Mouse (Mus musculus) liver, embryonic 13.5 days (tissue): ENCODE data around the gene Pdlim7. TPM values are rescaled to one million over a fixed set of nuclear protein-coding genes. Genes with fewer than 3 reads are reported as not detected.

Experiments
- ATAC-seq: fragments of 200-750 bp; cut with Nextera tagmentation; 2 replicates; pipeline ENCODE4 v1.8.0; 2017; ENCODE audit warnings: low read depth, mild to moderate bottlenecking, moderate number of reproducible peaks, moderate library complexity
- DNase-seq: peaks from one replicate; pipeline ENCODE4 v3.0.0; 2022
- H3K27ac ChIP-seq: fragments of 300-500 bp; sonication (generic); 2 replicates; pipeline ENCODE4 v1.5.1; 2015; ENCODE audit warnings: moderate library complexity, mild to moderate bottlenecking, inconsistent platforms
- H3K27me3 ChIP-seq: fragments of 300-500 bp; sonication (generic); 2 replicates; pipeline ENCODE4 v1.6.1; 2015; ENCODE audit warnings: mild to moderate bottlenecking, inconsistent platforms
- H3K36me3 ChIP-seq: fragments of 300-500 bp; sonication (generic); 2 replicates; pipeline ENCODE4 v1.6.1; 2015; ENCODE audit warnings: mild to moderate bottlenecking, inconsistent platforms
- H3K4me1 ChIP-seq: fragments of 300-500 bp; sonication (generic); replicated peaks from 2 replicates; pipeline ENCODE4 v1.6.1; 2015; ENCODE audit warnings: inconsistent platforms
- H3K4me2 ChIP-seq: fragments of 300-500 bp; sonication (generic); 2 replicates; pipeline ENCODE4 v1.6.1; 2015; ENCODE audit warnings: inconsistent platforms, mild to moderate bottlenecking, moderate library complexity
- H3K4me3 ChIP-seq: fragments of 300-500 bp; sonication (generic); replicated peaks from 2 replicates; pipeline ENCODE4 v1.5.1; 2015; ENCODE audit warnings: mild to moderate bottlenecking, inconsistent platforms
- H3K9ac ChIP-seq: fragments of 300-500 bp; sonication (generic); 2 replicates; pipeline ENCODE4 v1.6.1; 2015; ENCODE audit warnings: mild to moderate bottlenecking, inconsistent platforms
- H3K9me3 ChIP-seq: fragments of 300-500 bp; sonication (generic); replicated peaks from 2 replicates; pipeline ENCODE4 v1.6.1; 2016; ENCODE audit warnings: inconsistent platforms
- WGBS: fragments of 180-500 bp; shearing (Covaris S2); methylation state at CpG from one replicate; pipeline ENCODE4 v1.1.7; 2015; ENCODE audit not compliant: insufficient replicate concordance; 5-methylcytosine and 5-hydroxymethylcytosine counted together
- polyA plus RNA-seq: library from polyadenylated mRNA; unstranded; fragments of >200 nt; fragmentation: Nextera tagmentation; extraction: Ambion mirVana; gene quantifications from 2 replicates; pipeline ENCODE4 v1.2.1, GENCODE M21; 2015

Pdlim7 gene
- polyA plus RNA-seq, 1 experiment from 2014 or later = 28.8 TPM

DNA sequence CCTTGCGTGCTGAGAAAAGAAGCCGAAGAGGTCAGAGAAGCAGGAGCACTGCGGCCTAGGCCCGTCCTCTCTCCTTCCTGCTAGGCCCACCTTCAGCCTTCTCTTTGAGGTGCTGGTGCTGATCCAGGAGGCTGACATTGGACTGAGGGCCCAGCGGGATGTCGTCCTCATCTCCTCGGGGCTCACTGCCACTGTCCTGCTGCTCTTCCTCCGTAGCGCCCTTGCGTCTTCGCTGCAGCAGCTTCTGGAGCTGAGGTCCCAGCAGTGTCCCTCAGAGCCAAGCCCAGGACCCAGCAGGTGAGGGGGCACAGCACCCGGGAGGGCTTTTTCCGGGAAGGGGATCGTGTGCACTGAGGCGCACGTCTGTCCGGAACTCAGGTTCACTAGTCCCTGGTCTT is 22.3 kb upstream of the Pdlim7 start:
- H3K9me3 ChIP-seq = no peaks in the 10 kb centered on the region
- no peaks in the 10 kb centered on the region for H3K27me3 ChIP-seq
- 15% methylated on average over 17 of the region's 17 CpGs for WGBS
- DNase-seq (no peak), ATAC-seq (peak; percentile 3)
- H3K36me3 ChIP-seq = peaks cover 66% of the 10 kb centered on the region
- H3K4me2 ChIP-seq = peak overlapping the region; percentile 97
- H3K9ac ChIP-seq = peak overlapping the region; percentile 83
- peak overlapping the region; percentile 91 for H3K4me3 ChIP-seq
- H3K4me1 ChIP-seq = peaks cover 33% of the 10 kb centered on the region
- peak overlapping the region; percentile 68; the same call in 1 of the 2 replicates for H3K27ac ChIP-seq

DNA sequence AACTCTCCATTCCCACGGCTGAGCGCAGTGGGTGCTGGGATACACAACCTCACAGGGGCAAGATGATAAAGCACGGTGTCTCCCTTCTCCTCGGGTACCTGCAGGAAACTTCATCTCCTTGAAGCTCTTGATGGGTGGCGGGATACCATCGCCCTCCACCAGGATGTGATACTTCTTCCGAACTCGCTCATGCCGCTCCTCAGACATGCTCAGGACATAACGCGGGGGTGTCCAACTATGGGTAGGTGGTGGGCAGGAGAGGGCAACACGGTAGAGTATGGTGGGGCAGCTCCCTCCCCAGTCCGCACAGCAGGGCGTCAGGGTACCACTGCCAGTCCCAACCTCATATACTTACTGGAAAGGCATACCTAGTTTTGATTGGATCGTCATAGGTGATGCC is 21.7 kb upstream of the Pdlim7 start:
- ATAC-seq (no peak), DNase-seq (no peak)
- Histone ChIP-seq H3K9ac (peak overlapping the region; percentile 83), H3K4me1 (peaks cover 31% of the 10 kb centered on the region), H3K27me3 (no peaks in the 10 kb centered on the region), H3K36me3 (peaks cover 65% of the 10 kb centered on the region), H3K9me3 (no peaks in the 10 kb centered on the region), H3K27ac (no peak overlapping the region), H3K4me2 (peak overlapping the region; percentile 97), H3K4me3 (peak overlapping the region; percentile 91)
- WGBS = 87% methylated on average over 15 of the region's 15 CpGs

DNA sequence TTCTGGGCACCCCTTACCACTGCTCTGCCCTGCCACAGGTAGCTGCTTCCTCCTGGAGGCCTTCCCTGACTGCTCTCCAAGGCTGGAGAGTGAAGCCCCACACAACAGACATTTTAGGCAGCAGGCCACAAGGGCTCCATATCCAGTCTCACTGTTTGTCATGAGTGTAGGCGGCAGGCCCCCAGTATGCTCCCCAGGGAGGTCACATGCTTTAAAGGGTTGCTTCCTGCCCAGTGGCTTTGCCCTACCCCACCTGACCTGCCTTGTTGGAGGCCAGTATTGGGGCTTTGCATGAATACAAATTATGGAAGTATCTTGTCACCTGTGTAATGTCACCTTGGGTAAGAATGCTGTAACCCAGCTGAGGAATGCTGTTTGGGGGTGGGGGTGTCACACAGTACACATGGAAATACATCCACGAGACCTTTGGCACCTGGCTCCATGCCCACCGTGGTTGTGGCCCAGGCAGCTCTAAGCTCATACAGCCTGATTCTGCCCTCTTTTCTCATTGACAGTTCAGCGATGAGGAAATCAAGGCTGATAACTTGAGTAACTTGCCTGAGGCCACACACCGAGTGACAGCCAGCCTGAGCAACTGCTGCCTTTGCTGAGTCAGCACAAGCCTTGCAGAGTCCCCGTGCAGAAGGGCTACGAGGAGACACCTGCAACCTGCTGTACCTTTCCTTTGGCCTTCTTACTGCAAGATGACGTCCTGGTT is 15.9 kb upstream of the Pdlim7 start, which contains the start of gene Dok3:
Gene Dok3, minus strand, starts transcription at position 99 of the 718 bp plus-strand sequence.
- DNase-seq = no peak

DNA sequence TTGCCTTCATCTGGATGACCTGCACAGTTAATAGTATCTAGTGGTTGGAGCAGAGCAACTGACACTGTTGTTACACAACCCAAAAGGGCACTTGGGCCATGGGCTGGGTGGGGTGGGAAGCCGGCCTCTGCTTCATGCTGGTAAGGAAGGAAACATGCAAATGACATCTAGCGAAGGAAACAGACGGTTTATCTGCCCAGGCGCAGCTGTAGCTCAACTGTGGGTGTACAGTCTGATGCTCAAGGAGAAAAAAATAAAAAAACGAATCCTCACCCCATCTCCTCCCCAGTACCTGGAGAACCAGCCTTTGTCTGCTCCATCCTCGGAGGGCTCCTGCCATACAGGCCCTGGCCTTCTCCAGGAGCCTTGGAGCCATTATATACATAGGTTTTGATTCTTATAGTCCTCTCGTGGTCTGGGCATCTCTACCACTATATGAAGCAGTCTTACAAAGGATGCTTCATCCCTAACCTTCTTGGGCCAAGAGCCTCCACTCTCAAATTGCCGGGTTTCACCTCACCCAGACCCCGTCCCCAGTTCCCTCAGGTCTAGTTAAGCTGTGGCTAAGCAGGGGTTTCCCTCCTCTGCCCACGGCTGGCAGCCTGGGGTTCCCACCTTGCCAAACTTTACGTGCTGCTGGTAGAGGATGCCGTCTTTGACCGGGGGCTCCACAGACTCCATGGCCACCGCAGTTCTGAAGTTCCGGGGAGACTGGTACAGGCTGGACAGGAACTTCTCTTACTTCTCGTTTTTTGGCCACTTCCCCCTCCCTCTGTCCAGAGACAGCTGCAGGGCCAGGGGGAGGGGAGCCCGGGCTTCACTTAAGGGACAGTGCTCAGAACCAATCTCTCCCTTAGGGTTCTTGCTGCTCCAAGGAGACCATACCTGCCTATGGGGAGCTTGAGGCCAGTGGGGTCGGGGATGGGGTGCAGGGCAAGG is 14.6 kb upstream of the Pdlim7 start:
- Histone ChIP-seq H3K4me1 (peaks cover 56% of the 10 kb centered on the region), H3K4me3 (peak overlapping the region; percentile 7; the same call in 1 of the 2 replicates), H3K9me3 (no peaks in the 10 kb centered on the region), H3K27me3 (no peaks in the 10 kb centered on the region), H3K27ac (peak overlapping the region; percentile 73), H3K9ac (peak overlapping the region; percentile 22; the same call in 1 of the 2 replicates), H3K36me3 (peaks cover 40% of the 10 kb centered on the region), H3K4me2 (peak overlapping the region; percentile 31)
- ATAC-seq = peak; percentile 66
- WGBS = 21% methylated on average over 18 of the region's 18 CpGs
- no peak for DNase-seq

More for the DNA sequence above, 15.9 kb upstream of the Pdlim7 start, which contains the start of gene Dok3:
- no peaks in the 10 kb centered on the region for H3K27me3 ChIP-seq
- 49% methylated on average over 8 of the region's 8 CpGs for WGBS
- H3K4me1 ChIP-seq = peaks cover 46% of the 10 kb centered on the region
- peak within 1 kb of the TSS; percentile 7; the same call in 1 of the 2 replicates for H3K4me3 ChIP-seq
- peaks cover 51% of the 10 kb centered on the region for H3K36me3 ChIP-seq
- peak within 1 kb of the TSS; percentile 22; the same call in 1 of the 2 replicates for H3K9ac ChIP-seq
- no peak for ATAC-seq
- H3K4me2 ChIP-seq = peak within 1 kb of the TSS; percentile 31
- peak within 1 kb of the TSS; percentile 73 for H3K27ac ChIP-seq
- H3K9me3 ChIP-seq = no peaks in the 10 kb centered on the region

DNA sequence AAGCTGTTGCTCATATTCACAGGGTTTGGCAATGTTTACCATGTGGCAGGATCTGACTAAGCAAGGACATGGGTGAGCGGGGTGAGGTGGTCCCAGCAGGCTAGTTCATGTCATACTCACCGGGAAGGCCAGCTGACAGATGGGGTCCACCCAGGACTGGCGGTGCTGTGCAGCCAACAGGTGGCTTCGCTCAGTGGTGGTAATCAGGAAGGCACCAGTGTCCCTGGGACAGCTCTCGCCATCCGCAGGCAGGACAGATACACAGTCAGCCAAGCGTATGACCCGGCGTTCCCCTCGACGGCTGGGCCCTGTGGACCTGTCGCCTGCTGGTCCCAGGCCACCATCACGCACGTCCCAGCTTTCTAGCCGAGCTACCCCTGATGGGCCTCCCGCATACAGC is 13.7 kb upstream of the Pdlim7 start:
- WGBS = 68% methylated on average over 16 of the region's 16 CpGs
- peak overlapping the region; percentile 26; the same call in 1 of the 2 replicates for H3K9ac ChIP-seq
- ATAC-seq (no peak), DNase-seq (no peak)
- no peaks in the 10 kb centered on the region for H3K27me3 ChIP-seq
- peak overlapping the region; percentile 73 for H3K27ac ChIP-seq
- no peaks in the 10 kb centered on the region for H3K9me3 ChIP-seq
- no peak overlapping the region for H3K4me3 ChIP-seq
- H3K4me1 ChIP-seq = peaks cover 60% of the 10 kb centered on the region
- peaks cover 31% of the 10 kb centered on the region for H3K36me3 ChIP-seq
- H3K4me2 ChIP-seq = peak overlapping the region; percentile 17; the same call in 1 of the 2 replicates

DNA sequence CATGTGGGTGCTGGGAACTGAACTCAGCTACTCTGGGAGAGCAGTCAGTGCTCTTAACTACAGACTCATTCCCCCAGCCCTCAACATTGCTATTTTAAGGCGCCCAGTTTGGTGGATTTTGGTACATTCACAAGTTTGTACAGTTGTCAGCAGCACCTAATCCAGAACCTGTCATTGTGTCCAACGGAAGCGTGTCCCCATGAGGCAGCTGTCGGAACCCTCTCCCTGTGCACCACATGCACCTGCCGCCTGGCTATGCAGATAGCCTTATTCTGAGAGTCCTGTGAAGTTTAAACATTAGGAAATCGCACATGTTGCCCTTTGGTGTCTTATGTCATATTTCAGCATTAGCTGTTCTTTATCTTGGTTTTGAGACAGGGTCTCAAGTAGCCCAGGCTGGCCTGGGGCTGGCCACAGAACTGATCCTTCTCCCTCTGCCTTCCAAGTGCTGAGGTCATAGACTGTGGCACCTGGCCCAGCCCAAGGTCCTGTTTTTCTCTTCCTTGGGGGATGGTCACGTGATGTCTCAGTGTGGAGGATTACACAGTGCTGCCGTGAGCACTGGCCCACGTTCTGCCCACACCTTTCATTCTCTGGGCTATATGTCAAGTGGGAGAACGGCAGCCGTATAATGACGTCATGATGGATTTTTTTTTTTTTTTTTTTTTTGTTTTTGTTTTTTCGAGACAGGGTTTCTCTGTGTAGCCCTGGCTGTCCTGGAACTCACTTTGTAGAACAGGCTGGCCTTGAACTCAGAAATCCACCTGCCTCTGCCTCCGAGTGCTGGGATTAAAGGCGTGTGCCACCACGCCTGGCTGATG is 12.5 kb upstream of the Pdlim7 start:
- ATAC-seq (no peak), DNase-seq (no peak)
- Histone ChIP-seq H3K4me3 (no peak overlapping the region), H3K9ac (no peak overlapping the region), H3K4me1 (peaks cover 60% of the 10 kb centered on the region), H3K9me3 (no peaks in the 10 kb centered on the region), H3K27ac (no peak overlapping the region), H3K36me3 (peaks cover 19% of the 10 kb centered on the region), H3K27me3 (no peaks in the 10 kb centered on the region), H3K4me2 (no peak overlapping the region)
- 75% methylated on average over 16 of the region's 16 CpGs for WGBS

DNA sequence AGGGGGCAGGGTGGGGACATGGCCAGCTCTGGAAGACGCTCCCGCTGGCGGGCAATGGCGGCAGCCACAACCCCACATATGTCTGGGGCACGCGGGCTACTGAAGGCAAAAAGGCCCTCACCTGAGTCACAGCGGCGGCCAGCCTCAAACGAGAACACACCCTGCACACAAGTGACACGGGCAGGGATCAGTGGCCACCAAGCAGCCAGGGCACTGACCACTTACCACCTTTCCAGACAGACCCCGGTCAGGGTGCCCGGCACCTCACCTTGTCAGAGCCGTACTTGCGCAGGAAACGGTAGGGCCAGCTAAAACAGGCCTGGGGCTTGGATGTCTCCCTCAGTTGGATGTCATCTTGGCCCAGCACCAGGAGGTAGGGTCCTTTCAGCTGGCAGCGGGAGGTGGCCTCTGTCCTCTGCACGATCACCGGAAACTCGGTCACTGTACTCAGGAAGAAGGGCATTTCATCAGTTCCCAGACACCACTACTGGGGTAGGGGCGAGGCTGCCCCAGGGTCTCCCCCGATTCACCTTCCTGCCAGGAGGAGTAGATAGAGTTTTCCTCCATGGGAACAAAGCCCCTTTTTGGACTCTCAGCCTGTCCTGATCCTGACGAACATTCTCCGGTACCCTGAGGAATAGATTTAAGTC is 10.6 kb upstream of the Pdlim7 start:
- H3K9me3 ChIP-seq = no peaks in the 10 kb centered on the region
- 85% methylated on average over 23 of the region's 23 CpGs for WGBS
- peaks cover 2% of the 10 kb centered on the region; the same call in 1 of the 2 replicates for H3K36me3 ChIP-seq
- H3K27me3 ChIP-seq = 0 out of 2 replicates have a peak, but pooled peaks cover 3% of the 10 kb centered on the region
- H3K9ac ChIP-seq = no peak overlapping the region
- H3K4me2 ChIP-seq = no peak overlapping the region
- H3K4me3 ChIP-seq = no peak overlapping the region
- no peak for ATAC-seq
- no peak for DNase-seq
- H3K4me1 ChIP-seq = peaks cover 45% of the 10 kb centered on the region
- H3K27ac ChIP-seq = peak overlapping the region; percentile 47; the same call in 1 of the 2 replicates

DNA sequence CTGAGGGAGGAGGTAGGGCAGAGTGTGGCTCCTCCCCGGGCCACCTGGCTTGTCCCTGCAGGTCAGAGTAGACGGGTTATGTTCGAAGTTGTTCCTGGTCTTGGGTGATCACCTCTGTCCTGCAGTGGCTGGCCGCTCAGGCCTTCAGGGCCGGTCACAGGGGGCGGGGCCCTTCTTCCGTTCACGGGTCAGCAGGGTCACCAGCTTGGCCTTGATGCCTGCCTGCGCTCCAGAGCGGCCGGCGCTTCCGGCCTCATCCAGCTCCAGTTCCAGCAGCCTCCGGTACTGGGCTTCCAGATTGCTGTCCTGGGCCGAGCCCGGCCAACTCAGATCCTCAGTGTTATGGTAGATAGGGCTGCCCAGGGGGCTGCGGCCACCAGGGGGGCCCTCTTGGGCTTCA is 9.8 kb upstream of the Pdlim7 start:
- H3K27me3 ChIP-seq = 0 out of 2 replicates have a peak, but pooled peaks cover 3% of the 10 kb centered on the region
- peak; percentile 39; the same call in 1 of the 2 replicates for ATAC-seq
- no peaks in the 10 kb centered on the region for H3K9me3 ChIP-seq
- no peak overlapping the region for H3K4me2 ChIP-seq
- peak overlapping the region; percentile 47; the same call in 1 of the 2 replicates for H3K27ac ChIP-seq
- DNase-seq = no peak
- H3K9ac ChIP-seq = no peak overlapping the region
- WGBS = 73% methylated on average over 17 of the region's 17 CpGs
- peaks cover 37% of the 10 kb centered on the region for H3K4me1 ChIP-seq
- no peaks in the 10 kb centered on the region for H3K36me3 ChIP-seq
- no peak overlapping the region for H3K4me3 ChIP-seq

DNA sequence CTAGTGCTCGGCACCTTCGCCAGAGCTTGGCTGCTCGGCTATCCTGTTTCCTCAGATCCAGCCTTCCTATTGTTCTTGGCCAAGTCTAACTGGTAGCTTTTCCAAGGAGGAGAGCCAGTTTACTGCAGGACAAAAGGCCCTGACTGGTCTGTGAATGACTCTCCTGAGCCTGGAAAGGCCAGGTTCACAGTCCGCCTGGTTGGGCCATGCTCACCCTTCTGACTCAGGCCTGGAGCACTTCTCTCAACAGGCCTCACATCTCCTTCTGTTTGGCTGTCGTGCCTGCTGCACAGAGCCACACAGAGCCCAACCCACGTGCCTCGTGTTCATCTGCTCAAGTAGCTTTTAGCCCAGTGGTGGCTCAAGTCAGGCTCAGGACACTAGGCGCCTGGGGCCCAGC is 9.3 kb upstream of the Pdlim7 start:
- no peak for DNase-seq
- no peak overlapping the region for H3K9ac ChIP-seq
- H3K27me3 ChIP-seq = 0 out of 2 replicates have a peak, but pooled peaks cover 3% of the 10 kb centered on the region
- no peak overlapping the region for H3K4me2 ChIP-seq
- peaks cover 31% of the 10 kb centered on the region for H3K4me1 ChIP-seq
- H3K36me3 ChIP-seq = no peaks in the 10 kb centered on the region
- H3K4me3 ChIP-seq = no peak overlapping the region
- no peaks in the 10 kb centered on the region for H3K9me3 ChIP-seq
- ATAC-seq = no peak
- 60% methylated on average over 8 of the region's 8 CpGs for WGBS
- peak overlapping the region; percentile 47; the same call in 1 of the 2 replicates for H3K27ac ChIP-seq

DNA sequence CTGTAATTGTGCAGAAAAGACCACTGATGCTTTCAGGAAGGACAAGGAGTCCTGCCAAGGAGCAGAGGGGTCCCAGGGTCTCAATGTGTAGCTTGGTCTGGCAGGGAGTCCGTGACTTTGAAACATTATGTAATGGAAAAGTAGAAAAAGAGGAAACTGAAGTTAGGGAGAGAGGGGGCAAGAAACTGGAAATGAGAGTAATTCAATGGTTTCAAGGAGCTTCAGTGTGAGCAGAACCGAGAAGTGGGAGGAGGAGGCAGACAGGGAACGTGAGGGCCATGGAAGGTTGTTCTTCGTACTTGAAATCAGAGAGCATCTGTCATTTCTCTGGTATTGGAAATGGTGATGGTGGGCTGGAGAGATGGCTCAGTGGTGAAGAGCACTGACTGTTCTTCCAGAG is 6.1 kb upstream of the Pdlim7 start:
- H3K4me3 ChIP-seq = no peak overlapping the region
- H3K27ac ChIP-seq = no peak overlapping the region
- H3K4me2 ChIP-seq = no peak overlapping the region
- DNase-seq (no peak), ATAC-seq (no peak)
- H3K9me3 ChIP-seq = no peaks in the 10 kb centered on the region
- WGBS = 50% methylated on average over 4 of the region's 4 CpGs
- peaks cover 12% of the 10 kb centered on the region for H3K27me3 ChIP-seq
- H3K36me3 ChIP-seq = no peaks in the 10 kb centered on the region
- H3K4me1 ChIP-seq = peaks cover 17% of the 10 kb centered on the region
- no peak overlapping the region for H3K9ac ChIP-seq
